Mouse (Mus musculus) c-Kit-negative CD71-positive TER-119-positive erythroid progenitor cells, embryonic 14.5 days (primary cell): ENCODE results near the gene Nipa2.
"Not testable (repeated sequence)": the region's sequence is repeated elsewhere in the genome, so short reads cannot be mapped to it uniquely, and the experiment has no call there.

Experiments used
- DNase-seq: peaks from one replicate; pipeline ENCODE4 v3.0.0-alpha.2; 2013; ENCODE audit warnings: low read depth, low spot score

The Nipa2 gene

DNA sequence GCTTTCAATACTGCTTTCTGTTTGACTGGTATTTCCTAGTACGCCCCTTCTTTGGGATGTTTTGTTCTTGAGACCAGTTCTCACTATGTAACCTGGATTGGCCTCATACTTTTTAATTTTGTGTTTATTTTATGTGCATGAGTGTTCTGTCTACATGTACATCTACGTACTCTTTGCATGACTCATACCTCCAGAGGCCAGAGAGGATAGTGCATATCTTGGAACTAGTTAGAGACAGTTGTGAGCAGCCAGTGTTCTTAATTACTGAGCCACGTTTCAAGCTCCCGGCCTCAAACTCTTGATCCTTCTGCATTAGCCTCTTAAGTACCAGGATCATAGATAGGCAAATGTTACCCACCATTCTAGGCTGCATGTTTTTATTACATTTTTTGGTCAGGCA, 23.9 kb downstream of the Nipa2 start:
- no peak for DNase-seq

DNA sequence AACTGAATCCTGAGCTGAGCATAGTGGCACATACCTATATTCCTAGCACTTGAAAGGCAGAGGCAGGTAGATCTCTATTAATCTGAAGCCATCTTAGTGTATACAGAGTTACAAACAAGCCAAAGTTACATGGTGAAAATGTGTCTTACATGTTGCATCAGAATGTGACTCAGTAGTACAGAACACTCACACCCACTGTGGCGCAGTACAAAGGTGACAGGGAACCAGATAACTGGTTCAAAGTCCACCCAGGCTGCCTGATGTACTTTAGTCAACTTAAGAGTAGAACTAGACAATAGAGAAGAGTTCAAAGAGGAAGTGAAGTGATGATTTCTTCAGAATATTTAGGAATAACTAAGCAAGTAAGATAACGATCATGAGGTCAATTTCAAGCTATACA, 27.3 kb downstream of the Nipa2 start:
- no peak for DNase-seq

DNA sequence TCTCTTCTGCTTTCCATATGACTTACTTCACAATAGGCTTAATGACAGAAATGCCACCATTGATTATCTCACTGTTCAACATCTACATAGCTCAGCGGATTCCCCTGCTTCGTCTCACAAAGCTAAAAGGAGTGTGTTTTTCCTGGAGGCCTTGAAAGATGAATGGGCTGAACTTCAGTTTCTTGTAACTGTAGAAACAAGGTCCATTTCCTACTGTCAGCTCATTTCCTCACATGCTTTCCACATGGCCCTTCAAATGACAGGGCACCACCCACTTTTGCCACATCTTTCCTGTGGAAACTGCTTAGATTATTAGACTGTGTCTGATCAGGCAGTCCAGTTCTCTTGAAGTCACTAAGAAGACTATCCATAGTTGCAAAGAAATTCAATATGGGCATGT, 33.6 kb downstream of the Nipa2 start:
- no peak for DNase-seq

DNA sequence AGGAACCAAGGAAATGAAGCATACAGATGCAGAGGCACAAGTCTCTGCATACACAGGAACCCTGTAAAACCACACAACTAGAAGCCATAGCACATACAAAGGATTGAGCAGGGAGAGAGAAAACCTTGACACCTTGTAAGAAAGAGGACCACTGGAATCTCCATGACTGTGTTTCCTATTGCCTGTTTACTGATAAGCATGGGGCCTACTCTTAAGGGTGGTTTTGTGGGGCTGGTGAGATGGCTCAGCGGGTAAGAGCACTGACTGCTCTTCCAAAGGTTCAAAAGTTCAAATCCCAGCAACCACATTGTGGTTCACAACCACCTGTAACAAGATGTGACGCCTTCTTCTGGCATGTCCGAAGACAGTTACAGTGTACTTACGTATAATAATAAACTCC, 35.0 kb downstream of the Nipa2 start:
- no peak for DNase-seq

DNA sequence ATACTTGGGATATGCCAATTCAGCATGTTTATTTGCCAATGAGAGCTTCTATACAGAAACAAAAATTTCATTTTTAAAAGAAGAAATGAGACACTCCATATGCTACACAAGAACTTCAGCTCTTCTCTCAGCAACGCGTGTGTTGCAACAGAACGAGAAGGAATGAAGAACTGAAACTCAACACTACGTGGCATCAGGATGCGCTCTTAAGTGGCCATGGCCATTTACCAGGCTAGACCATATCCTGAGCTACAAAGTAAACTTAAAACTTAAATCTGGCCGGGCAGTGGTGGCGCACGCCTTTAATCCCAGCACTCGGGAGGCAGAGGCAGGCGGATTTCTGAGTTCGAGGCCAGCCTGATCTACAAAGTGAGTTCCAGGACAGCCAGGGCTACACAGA, 43.9 kb downstream of the Nipa2 start:
- not testable (repeated sequence) for DNase-seq

DNA sequence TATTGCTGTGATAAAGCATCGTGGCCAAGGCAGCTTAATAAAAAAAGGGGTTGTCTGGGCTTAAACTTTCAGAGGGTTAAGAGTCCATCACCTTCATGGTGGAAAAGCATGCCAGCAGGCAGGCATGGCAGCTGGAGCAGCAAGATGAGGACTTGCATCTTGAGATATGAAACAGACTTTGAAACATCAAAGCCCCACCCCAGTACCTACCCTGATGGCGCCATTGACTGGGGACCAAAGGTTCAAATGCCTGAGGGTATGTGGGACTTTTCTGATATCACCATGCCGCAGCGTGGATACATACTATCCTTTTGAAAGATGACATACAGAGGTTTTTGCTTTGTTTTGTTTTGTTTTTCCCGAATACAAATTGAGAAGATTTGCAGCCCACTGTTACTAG, 50.2 kb downstream of the Nipa2 start:
- DNase-seq: no peak

DNA sequence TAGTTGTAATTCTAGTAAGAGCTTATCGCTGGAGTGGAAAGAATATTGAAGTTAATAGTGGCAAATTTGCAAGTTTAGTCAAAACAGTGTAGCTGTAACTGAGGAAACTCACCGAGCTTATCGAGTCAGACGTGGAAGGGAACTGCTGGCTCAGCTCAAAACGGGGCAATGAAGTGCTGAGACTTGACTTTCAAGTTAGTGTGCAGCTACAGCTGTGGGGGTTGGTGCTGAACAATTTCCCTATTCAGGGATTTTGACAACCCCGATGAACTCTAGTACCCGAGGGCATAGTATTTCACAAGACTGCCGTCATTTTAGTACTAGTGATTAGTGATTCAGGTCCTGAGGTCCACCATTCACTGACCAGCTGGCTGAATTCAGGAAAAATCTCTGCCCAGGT, 50.9 kb downstream of the Nipa2 start:
- no peak for DNase-seq

DNA sequence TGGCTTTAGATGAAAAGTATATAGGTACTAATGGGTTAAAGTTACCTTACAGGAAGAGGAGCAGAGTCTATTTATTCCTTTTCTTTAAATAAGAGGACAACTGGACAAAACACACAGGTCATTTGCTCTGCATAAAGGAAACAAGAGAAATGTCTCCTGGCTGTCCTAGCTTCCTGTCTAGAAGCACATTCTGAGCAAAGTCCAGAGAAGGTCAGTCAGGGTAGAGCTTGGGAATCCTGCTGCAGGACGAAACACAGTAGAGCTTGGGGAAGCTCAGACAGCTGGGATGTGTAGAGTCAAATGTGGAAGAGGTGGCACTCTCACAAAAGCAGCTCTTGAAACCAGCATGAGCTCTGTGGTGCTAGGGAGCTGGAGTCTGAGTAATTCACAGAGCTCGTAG, 51.9 kb downstream of the Nipa2 start:
- no peak for DNase-seq

DNA sequence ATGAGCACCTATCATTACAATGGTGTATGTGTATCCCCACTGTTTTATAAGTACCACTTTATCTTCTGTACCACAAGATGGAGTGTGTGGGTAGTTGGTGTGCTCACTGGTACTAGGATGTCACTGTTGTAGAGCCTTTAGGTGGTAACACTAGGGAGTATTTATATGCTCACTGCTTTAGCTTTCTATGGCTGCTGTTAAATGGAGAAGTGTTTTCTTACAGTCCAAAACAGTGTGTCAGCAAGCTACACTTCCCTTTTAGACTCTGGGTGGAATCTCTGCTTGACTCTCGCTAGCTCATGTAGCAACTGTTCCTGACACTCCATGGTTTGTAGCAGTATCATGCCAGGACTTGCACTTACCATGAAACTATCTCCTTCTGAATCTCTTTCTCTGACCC, 52.8 kb downstream of the Nipa2 start:
- no peak for DNase-seq

DNA sequence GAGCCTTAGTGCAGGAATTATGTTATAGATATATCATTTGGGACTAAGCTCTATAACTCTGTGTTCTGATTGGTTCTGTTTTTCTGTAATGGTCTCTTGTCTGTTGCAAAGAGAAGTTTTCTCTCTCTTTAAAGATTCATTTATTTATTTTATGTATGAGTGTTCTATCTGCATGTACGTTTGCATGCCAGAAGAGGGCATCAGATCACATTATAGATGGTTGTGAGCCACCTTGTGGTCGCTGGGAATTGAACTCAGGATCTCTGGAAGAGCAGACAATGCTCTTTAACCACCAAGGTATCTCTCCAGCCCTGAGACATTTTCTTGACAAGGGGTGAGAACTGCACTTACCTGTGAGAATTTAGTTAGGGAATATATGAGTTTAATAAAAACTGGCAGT, 56.8 kb downstream of the Nipa2 start:
- DNase-seq: no peak

DNA sequence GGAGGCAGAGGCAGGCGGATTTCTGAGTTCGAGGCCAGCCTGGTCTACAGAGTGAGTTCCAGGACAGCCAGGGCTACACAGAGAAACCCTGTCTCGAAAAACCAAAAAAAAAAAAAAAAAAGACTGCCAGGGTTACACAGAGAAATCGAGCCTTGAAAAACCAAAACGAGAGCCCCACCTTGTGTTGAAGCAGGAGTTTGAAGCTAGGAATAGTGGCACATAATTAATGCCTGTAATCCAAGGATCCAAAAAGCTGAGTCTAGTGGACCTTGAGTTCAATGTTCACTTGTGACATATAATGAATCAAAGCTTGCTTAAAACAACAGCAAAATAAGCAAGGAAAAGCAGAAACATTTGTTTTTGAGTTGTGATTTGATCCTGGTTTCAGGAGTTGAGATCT, 58.5 kb downstream of the Nipa2 start:
- DNase-seq: no peak

DNA sequence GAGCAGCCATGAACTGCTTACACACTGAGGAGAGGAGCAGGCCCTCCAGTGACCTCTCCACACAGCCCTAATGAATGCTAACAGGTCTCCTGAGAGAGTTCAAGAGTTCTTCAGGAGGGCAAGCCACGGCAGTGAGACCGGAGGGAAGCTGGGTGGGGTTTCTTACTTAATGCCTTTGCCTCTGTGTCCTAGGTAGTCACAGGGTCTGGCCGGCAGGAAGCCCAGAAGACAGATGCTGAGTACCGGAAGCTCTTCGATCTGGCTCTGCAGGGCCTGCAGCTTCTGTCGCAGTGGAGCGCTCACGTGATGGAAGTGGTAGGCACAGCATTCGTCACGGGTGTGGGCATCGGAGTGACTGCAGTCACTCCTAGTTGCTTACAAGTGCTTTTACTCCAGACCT, 70.5 kb downstream of the Nipa2 start:
- DNase-seq: no peak

DNA sequence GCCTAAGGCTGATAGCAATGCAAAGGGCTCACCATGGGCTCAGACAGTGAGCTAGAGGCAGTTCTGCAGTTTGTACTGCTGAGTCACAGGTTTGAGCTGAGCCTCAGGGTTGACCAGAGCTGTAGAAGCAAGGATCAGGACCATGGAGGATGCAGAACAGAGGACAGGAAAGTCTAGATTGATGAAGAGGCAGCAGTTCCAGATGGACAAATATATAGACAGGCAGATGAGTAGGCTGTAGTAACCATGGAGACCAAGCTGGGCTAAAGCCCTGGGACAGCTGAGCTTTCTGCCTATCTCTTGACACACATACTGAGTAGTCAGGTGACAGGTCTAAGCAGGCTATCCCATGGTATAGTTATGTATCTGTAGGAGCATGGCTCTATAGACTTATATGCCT, 71.5 kb downstream of the Nipa2 start:
- no peak for DNase-seq

DNA sequence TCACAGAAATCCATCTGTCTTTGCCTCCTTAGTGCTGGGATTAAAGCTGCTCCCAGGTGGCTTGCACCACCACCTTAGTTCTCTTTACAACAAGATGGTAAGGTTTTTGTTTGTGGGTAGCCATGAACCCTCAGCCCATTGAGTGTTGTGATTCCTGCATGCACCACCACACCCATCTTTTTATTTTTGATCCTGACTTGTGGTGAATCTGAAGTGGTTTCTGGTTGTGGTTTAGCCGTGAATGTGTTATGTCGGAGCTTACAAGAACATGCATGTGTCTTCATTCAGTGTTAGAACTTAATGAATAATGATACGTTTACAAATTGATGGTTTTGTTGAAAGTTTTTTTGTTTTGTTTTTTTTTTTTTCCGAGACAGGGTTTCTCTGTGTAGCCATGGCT, 72.3 kb downstream of the Nipa2 start:
- DNase-seq: no peak

DNA sequence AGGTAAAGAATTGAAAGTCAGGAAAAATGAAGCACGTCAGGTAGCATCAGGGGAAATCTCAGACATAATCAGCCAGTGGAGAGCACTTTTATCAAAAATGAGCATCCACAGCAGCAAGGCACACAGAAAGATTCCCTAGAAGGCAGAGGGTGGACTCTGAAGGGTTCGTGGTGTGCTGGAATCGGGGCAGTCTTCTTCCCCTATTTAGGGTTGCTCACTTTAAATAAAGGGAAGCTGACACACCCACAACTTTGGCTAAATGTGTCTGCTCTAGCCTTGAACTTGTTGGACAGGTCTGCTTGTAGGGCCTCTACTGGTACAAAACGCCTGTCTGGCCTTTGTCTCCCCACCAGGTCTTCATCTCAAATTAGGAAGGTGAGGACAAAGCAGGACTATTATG, 73.7 kb downstream of the Nipa2 start:
- no peak for DNase-seq
